Mouse (Mus musculus): Measurements from ENCODE around the gene Rtbdn.

Rtbdn gene

DNA sequence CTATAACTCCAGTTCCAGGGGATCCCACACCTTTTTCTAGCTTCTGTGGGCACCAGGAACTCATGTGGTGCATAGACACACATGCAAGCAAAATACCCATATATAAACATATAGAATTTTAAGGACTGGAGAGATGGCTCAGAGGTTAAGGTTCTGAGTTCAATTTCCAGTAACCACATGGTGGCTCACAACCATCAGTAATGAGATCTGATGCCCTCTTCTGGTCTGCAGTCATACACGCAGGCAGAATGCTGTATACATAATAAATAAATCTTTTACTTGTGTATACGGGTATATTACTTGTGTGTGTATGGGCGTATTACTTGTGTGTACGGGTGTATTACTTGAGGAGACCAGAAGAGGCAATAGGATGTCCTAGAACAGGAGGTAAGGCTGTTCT lies 17.2 kb downstream of the Rtbdn start:
- no peak for DNase-seq

DNA sequence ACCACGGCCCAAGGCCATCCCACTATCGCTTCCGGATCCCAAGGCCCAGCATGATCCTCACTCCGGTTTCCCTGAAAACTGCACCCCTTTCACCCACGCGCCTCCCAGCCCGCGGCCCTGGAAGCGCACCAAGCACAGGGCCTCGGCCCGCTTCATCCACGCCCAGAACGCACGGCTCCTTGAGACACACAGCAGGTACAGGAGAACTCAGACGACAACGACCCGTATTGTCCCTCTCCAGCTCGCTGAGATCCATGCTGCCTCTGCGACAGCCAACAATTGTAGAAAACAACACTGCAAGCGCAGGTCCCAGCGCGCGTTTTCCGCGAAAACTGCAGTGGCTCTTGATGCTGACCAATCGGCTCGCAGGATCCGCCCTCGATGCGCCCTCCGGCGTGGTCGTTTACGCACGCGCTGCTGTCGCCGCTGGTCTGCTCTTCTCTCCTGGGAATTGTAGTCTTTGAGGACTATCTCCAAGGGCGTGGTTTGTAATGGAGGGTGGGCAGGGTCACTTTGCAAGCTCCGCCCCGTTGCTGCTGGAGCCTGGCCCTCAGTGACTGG lies 19.0 kb downstream of the Rtbdn start:
- DNase-seq, result peak; percentile 91

DNA sequence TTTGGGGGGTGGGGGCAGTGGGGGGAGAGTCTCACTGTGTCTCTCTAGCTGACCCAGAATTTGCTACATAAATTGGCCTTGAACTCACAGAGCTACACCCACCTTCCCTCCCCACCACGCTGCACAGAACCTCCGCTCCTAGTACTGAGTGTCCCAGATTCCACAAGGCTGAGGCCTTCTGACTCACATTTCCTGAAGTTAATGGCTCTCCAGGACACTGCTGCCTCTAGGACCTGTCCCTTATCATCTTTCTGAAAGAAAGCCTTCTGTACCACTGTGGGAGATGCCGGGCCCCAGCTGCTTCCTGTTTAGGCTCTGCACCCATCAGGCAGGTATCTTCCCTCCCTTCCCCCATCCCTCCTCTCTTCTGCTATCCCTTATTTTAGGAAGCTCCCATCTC lies 19.8 kb downstream of the Rtbdn start:
- DNase-seq, result no peak

DNA sequence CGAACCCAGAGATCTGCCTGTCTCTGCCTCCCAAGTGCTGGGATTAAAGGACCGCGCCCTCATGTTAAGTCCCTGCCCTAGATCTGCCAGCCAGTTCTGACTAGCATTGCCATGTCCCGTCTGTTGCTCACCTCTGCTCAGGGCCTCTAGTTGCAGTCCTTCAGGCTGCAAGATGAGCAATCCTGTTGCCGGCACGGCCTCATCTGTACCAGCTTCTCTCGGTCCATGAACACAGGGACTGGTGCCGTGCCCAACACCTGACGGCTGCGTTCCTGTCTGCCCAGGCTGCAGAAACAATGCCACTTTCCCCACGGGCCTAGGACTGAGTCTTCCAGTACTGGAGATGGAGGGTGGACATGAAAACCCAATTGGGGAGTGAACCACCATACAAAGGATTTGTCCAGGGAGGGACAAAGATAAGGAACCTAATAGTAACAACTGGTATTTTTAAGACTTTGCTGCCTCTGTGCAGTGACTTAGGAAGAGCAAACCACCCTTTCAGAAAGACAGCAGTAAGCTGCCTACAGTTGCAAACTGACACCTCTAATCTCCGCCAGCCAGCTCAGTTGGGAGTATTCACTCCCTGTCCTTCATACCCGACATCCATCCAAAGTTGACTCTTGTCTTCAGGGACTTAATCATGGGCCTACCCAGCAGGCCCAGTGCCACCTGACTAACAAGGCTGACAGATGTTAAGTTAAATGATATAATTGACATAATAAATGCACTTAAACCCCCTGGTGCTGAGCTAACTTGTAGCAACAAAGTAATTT lies 20.9 kb downstream of the Rtbdn start:
- DNase-seq, result no peak

DNA sequence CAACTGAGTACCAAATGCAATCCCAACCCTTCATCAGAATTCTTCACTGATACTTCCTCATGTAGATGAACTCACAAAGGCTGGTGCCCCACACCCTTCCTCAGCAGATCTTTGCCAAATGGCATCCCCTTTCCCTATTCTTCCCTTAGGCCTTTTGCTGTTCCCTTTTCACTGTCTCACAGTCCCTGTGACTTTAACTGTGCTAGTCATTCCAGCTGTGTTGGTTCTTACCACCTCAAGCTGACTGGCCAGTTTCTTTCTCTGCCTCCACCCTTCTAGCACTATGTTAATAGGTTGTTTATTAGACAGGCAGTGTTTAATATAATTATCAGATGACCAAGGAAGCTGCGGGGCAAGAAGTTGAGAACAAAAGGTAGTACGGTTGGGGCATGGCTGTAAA lies 21.9 kb downstream of the Rtbdn start:
- DNase-seq, result no peak

DNA sequence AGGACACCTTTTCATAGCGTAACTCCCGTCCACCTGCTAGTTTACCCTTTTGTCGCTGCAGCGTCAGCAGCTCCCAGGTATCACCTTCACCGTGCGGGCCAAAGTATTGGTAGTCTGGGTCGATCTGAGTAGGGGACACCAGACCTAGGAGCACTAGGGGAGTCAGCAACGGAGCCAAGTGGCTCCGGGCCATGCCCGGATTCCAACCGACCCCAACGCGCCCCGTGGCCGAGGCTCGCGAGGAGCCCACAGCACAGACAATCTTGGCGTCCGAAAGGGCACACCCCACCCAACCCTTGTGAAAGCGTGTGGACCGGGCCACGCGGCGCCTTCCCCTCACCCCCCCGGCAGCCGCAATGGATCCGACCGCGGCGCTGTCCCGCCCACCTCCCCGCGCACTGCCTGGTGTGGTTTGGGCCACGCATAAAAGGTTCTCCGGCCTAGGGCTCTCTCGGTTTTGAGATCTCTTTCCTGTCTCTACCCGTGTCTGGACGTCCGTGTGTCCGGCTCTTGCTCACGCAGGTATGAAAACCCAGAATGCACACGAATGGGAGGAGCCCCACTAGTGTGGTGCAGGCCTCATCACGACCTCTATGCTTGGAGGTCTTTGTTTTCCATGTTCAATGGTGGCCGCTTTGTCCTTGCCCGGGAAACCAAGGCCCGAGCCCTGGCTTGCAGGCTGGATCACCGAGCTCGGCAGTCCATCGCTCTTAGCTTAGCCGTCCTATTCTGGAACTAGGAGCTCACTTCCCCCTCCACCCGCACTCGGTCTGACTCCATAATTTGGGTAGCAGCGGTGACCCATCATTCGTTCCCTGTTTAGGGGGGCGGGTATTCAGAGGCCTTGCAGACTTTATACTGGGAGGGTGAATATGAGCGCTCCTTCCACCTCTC lies 22.7 kb downstream of the Rtbdn start, which contains the start of the genes Gm49661, Prdx2 and Rnaseh2a:
Gene Gm49661, minus strand, starts transcription at position 193 of the 894 bp plus-strand sequence.
Gene Prdx2, plus strand, starts transcription at position 347 of the 894 bp plus-strand sequence.
Gene Rnaseh2a, minus strand, starts transcription at position 527 of the 894 bp plus-strand sequence.
- peak; percentile 71 for DNase-seq

DNA sequence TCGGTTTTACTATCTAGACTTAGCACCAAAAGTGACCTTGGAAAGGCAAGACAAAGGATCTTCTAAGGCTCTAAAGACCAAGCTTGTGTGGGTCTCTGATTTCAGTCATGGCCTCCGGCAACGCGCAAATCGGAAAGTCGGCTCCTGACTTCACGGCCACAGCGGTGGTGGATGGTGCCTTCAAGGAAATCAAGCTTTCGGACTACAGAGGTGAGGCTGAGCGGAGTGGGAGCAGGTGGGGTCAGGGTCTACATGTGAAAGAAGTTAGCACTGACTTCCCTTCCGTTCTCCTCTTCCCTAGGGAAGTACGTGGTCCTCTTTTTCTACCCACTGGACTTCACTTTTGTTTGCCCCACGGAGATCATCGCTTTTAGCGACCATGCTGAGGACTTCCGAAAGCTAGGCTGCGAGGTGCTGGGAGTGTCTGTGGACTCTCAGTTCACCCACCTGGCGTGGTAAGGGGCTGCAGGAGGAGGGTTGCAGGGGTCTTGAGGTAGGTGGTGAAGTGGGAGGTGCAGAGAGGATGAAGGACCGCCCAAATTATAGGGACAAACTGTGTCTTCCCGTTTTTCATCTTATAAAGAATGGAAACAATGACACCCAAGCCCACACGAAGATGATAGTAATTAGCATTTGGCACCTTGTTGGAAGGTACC lies 23.5 kb downstream of the Rtbdn start:
- DNase-seq, result no peak

DNA sequence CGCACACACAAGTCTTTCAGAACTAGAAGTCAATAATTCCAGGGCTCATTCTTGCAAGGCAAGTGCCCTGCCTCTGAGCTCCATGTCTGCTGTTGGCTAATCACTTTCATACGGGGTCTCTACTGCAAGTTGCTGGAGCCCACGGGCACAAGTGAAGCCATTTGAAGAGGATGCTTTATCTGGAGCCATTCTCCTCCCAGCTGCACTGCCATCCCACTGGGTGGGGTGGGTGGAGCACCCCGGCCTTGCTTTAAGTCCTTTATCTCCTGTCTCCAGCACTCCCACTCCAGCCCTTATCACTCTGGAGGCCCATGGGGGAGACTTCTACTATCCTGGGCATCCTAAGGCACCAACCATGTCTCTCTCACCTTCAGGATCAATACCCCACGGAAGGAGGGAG lies 24.1 kb downstream of the Rtbdn start:
- no peak for DNase-seq

DNA sequence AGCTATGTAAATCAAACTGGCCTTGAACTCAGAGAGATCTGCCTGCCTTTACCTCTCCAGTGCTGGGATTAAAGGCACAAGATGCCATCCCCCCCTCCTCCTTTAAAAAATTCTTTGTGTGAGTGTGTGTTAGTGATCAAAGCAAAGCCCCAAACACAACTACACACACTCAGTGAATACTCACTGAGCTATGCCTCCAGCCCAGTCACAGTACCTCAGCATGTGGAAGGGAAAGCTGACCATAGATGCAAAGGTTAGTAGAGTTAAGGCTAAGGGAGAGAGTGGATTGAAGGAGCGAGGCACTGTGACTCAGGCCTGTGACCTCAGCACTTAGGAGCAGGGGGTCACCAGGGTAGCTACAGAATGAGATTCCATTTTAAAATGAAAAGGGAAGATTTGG lies 26.3 kb downstream of the Rtbdn start:
- DNase-seq, result no peak

DNA sequence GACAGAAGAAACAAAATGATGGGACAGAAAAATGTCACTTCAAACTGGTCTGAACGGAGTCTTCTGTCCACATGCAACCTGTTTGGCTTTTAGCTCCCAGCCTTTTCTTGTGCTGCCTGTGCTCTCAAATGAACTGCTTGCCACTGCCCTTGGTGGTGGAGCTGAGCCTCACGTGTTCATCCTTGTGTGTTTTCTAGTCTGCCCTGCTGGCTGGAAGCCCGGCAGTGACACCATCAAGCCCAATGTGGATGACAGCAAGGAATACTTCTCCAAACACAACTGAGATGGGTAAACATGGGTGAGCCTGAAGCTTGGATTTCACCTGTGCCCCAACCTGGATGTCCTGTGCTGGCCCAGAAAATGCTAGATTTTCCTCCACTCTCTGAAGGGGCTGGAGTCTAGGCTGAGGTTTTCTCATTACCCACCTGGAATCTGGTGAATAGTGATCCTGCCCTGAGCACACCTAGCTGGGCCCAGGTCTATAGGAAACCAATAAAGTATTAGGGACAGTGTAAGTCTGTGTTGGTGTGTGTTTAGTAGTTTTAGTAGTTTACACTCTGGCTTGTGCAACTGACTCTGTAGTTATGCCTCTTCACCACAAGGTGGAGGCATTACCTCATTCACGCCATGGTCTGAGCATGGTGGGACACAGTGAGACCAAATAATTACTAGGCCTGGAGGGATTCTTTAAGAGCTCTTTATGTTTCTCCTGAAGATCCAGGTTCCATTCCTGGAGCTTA lies 27.2 kb downstream of the Rtbdn start:
- no peak for DNase-seq

DNA sequence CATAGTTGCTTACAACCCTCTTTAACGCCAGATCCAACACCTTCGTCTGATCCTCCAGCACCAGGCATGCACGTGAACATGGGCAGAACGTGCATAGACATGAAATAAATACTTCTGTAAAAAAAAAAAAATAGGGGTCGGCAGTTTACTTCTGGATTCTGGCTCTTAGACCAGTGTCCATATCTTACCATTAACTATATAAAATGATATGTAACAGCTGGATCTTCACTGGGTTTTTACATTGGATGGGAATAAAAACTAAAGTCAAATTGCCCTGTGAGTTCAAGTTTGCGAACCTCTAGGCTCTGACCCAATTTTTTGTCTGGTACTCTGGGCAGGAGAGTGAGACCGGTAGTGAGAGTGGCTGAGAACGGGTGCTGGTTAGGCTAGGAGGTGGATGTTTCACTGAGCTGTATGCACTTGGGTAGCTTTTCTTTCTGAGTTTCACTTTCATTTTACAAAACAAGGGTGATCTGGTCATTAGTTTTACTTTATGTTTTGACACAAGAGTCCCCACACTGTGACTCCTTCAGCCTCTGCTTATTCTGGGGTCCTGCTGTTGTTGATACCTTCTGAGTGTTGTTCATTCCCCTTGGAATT lies 27.9 kb downstream of the Rtbdn start:
- no peak for DNase-seq

DNA sequence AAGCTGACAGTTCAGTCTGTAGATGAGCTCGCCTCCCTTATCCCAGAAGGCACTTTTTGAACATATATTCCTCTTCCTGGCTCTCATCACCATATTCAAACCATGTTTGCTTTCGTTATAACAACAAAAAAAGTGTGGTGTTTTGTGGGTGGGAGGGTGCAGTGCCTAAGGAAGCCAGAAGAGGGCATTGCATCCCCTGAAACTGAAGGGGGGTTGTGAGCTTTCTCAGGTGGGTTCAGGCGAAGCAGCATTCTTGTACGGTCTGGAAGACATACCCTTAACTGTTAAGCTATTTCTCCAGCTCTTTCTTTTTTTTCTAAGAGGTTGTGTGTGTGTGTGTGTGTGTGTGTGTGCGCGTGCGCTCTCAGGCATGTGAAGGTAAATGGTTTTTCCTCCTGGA lies 28.6 kb downstream of the Rtbdn start:
- DNase-seq, result no peak

DNA sequence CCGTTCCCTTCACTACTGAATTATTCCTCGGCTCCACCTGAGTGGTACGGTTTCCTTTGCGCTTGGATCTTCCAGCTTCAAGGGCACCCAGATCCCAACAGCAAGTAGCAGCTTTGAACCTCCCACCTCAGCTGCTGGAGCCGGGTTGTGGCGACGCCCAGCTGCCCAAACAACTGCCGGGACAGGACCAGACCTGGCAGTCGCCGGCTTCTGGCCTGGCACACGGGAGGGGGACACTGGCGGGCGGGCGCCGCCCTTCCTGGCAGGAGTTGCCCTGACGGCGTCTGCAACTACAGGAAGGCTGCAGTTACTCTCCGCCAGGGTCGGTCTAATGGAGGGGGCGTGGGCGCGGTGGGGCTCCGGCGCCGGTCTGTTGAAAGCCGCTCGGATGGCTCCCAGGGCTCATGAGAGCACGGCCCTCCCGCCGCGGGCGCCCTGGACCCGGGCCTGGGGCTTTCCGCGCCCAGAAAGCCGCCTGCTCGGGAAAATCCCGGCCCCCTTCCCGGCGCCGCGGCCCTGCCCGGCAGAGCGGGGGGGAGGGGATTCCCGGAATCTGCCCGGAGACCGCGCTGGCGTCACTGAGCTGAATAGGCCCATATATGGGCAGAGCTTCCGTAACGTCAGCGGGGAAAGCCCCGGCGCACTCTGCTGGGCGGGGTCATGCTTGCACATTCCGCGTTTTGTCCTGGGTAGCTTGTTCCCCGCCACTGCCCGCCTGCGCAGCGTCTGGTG lies 29.4 kb downstream of the Rtbdn start:
- DNase-seq, result peak; percentile 93

DNA sequence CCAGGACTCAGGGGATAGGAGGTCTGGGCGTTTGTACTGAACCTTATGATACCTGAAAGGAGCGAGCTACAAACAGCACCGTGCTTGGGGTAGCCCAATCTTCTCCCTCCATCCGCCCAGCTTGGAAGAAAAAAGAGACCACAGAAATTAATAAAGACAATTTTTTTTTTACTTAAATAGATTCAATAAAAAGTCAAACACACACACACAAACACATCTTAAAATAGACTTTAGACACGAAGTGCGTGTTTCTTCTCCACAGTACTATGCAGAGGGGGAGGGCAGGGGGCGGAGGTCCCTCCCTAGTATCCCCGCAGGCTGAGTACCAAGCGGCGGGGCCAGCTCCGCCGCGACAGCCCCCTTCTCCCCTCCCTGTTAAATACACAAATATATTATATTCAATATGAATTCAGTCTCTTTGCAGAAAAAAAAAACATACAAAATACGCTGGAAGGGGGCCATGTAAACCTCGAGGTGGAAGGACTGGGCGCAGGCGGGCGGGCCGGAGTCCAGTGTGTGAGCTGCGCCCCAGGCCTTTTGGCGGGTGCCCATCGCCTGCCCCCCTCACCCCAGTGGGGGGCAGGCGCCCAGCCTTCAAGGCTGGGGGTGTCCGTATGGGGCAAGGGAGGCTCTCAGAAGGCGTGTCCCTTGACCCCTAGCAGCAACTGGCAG lies 30.1 kb downstream of the Rtbdn start:
- DNase-seq, result peak; percentile 51

DNA sequence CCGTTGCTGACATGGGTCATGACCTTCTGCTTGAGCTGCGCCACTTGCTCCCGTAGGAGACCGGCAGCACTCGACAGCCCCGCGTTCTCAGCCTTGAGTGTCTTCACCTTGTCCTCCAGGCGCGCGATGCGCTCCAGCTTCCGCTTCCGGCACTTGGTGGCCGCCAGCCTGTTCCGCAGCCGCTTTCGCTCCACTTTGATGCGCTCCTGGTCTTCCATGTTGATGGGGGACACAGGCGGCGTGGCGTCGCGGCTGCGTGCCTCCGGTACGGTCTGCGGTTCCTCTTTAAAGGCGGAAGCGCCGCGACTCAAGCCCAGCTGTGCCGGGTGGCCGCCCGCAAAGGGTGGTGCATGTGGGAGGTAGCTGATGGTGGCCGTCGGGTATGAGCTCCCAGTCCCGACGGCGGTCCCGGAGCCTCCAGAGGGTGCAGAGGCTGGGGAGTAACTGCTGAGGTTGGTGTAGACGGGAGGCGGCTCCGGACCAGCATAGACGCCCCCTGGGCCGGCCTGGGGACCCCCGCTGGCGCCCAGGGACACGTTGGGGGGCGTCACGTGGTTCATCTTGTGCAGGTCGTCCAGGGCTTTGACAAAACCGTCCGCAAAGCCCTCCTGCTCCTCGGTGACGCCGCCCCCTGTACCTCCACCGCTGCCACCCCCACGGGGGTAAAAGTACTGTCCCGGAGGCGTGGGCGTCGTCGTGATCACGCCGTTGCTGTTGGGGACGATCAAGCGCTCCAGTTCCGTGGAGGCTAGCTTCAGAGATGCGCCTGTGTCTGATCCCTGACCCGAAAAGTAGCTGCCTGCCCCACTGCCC lies 30.9 kb downstream of the Rtbdn start:
- peak; percentile 55 for DNase-seq

DNA sequence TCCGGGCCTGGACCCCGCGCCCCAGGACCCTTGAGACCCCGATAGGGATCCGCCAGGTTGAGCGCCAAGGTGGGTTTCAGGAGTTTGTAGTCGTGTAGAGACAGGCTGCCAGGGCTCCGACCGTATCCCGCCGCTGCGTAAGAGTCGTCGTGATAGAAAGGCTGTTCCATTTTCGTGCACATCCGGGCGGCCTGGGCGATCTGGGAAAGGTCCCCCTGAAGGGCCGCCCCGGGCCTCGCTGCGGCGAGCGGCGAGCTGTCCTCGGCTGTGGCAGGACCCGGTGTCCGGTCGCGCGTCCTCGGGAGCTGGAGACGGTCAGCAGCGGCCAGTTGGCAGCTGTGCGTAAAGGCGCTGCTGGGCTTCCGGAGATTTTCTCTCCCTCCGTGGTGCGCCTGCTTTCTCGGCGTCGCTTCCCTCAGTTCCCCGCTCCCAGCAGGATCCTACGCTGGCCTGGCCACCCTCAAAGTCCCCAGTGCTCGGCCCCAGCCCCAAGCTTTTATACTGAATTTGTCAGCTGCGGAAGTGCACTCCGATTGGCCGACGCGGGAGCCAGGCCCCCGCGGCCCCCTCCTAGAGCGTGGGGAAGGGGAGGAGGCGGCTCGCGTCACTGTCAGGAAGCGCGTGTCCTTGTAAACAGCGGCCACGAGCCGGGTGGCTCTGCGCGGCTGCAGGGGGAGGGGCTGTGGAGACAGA lies 31.6 kb downstream of the Rtbdn start, which contains the start of gene Junb:
Gene Junb, minus strand, starts transcription at position 471 of the 693 bp plus-strand sequence.
- DNase-seq, result peak; percentile 87

DNA sequence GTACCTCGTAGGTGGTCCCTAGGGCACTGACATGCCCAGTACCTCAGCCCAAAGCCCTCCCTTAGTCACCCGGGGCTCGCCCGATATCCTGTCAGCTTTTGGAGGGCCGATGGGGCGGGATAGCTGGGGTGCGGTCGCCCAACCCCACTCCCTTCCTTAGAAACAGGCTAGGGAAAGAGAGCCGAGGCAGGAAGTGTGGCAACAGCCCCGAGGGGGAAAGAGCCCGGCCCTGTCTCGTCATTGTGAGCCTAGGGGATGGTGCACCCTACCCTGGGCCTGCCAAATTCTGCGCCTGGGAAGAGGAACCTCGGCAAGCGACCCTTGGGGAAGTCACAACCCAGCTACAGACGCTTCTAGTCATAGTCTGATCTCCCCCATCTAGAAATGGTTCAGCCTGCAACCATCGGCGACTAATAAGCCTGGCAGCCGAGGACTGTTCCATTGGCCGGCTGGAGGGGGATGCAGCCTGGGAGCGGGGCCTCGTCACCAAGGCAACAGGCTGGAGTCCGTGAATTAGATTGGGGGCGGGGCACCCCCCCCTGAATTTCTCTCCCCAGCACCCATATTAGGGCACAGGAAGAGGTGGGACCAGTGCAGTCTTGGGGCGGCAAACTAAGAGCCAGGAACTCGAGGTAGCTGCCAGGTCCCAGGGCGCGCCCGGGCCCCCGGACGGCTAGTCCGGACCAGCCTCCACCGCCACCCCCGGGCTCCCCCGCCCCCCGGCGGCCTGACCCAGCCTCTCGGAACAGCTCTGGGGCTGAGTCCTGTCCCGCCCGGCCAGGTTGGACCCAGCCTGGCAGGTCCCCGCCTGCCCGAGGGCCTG lies 33.0 kb downstream of the Rtbdn start:
- DNase-seq, result peak; percentile 85
